Mouse (Mus musculus): ENCODE measurements around the gene Slc9b1.
A peak's percentile ranks its signal among the peaks of the same experiment; 100 is the strongest.

Slc9b1 gene

GRCm38 (mm10) chr3:135347739-135348264 is at the start of gene Slc9b1:
Gene Slc9b1, plus strand, starts transcription at chr3:135348029.
- DNase-seq (ENCODE audit: low spot score) = no peak

GRCm38 (mm10) chr3:135298560-135298959 is 49.3 kb upstream of the Slc9b1 start:
- DNase-seq (ENCODE audit: low spot score) = peak; percentile 64

DNA sequence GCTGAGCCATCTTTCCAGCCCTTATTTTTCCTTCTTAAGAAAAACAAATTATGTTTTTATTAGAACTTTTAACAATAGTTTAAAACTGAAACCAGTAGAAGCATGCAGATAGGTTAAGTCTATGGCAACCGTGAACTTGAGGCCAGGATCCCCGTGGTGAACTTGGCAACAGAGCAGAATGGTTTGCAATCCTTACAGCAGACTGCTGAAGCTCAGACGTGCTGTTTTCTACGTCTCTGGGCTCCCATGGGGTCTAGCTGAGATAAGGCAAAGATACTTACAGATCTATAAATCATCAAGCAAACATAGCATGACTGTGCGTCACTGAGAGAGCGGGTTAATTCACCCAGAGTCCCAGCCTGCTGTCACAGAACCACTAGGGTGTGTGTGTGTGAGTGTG is 47.7 kb upstream of the Slc9b1 start:
- no peak for DNase-seq (ENCODE audit: low spot score)

- DNase-seq (ENCODE audit: low spot score) = no peak
Measured at GRCm38 (mm10) chr3:135304060-135304459, 43.8 kb upstream of the Slc9b1 start.

GRCm38 (mm10) chr3:135304566-135304965 is 43.3 kb upstream of the Slc9b1 start:
- no peak for DNase-seq (ENCODE audit: low spot score)

DNA sequence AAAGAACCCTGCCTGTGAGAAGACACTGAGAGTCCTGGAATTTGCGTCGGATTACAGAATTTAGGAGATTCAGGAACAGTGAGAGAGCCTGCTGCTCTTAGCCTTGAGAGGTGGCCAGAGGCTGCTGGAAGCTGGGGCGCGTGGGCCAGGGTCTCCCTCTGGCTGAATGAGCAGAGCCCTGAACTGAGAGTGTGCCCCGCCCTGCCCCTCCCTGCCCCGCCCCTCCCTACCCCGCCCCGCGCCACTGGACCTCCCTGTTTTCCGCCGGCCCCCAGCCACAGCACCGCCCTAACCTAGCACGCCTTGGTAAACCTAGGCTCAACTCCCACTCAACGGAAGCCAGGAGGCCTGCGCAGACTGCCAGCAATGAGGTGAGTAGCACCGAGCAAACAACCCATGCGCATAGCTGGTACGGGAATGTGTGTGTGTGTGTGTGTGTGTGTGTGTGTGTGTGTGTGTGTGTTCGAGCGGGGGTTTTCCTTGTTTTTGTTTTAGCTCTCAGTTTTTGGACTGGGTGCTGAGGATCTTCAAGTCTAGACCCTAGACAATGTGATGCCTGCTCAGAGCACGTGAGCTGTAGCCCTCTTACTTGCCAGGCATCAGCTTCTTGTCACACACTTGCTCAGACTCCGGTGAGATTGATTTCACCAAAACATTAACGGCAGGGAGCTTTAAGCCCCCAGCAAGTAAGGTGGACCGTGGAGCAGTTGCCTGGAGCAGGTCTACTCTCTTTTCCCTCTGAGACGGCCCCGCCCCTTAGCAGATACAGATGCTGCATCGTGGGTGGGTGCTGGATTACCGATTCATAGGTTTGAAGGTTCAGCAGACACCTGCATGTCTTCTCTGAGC is 40.2 kb upstream of the Slc9b1 start, which contains the start of gene Slc9b2:
Gene Slc9b2, plus strand, starts transcription at position 290 of the 849 bp plus-strand sequence.
- DNase-seq (ENCODE audit: low spot score) = peak; percentile 53

GRCm38 (mm10) chr3:135312916-135313491 is 34.8 kb upstream of the Slc9b1 start:
- no peak for DNase-seq (ENCODE audit: low spot score)

- no peak for DNase-seq (ENCODE audit: low spot score)
Measured at GRCm38 (mm10) chr3:135313727-135314126, 34.1 kb upstream of the Slc9b1 start.

GRCm38 (mm10) chr3:135314811-135315210 is 33.0 kb upstream of the Slc9b1 start:
- DNase-seq (ENCODE audit: low spot score) = no peak

DNA sequence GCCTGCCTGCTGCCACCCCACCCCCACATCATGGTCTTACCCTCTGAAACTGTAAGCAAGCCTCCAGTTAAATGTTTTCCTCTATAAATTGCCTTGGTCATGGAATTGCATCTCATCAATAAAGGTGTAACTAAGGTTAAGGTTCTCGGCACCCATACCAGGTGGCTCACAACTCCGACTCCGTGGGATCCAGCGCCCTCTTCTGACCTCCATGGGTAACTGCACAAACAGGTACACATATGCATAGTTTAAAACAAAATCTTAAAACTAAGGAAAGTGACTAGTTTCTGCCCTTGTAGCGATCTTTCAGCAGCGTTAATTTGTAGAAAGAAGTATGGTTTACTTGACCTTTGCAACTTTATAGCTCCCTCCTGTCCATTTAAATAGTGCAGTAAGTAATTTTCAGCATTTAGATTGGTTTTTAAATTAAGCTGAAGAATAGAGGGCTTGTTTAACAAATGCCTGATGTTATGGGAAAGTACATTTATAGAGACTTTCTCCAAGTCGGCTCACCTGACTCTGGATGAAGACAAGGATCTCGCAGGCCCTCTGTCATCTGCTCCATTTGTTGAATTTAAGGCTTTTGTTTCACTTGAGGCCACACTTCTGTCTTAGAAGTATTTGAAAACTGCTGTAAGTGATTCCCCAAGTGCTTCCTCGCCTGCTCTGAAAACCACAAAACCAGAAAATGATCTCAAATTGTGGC is 32.0 kb upstream of the Slc9b1 start:
- no peak for DNase-seq (ENCODE audit: low spot score)

DNA sequence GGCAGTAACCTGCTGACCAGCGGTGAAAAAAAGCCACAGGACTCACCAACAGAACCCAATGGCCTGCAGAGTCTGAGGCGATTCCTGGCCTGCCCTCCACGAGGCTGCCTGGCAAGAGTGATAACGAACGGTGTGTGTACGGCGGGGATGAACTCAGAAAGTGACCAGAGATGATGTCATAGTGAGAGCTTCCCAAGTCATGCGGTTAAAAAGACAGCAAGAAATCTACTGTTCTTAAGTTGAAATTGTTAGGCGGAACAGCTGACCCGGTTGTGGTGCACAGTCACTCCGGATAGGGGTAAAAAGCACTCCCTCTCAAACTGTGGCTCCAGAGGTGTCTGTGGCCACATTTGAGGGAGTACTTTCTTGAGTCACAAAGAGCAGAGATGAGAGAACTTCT is 29.5 kb upstream of the Slc9b1 start:
- DNase-seq (ENCODE audit: low spot score) = no peak

- no peak for DNase-seq (ENCODE audit: low spot score)
Measured at GRCm38 (mm10) chr3:135324354-135324753, 23.5 kb upstream of the Slc9b1 start.

DNA sequence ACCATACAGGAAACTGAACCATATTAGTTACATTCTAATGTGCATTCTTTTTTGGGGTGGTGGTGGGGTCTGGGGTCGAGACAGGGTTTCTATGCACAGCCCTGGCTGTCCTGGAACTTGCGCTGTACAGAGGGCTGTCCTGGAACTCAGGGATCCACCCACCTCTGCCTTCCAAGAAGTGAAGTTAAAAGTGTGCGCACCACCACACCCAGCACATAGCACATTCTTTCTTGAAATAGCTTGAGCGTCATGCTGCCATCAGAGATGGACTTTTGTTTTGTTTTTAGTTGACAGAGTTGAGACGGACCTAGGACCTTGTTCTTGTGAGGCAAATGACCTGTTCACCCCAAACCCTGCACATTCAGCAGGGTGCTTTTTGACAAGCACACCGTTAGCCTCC is 20.7 kb upstream of the Slc9b1 start:
- DNase-seq (ENCODE audit: low spot score) = no peak

DNA sequence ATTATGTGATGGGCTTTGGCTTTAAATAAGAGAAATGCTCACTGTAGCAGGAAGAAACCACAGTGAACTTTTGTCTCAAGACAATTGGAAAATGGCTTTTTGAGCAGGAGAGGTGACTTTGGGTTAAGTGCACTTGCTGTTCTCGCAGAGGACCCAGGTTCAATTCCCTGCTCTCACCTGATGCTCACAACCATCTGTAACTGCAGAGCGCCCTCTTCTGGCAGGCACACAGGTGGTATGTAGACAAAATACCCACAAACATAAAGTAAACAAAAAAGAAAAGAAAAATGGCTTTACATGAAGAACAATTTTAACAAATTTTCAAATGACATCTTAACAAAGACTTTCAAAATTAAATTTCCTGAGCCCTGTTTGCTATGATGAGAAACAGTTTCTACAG is 20.2 kb upstream of the Slc9b1 start:
- no peak for DNase-seq (ENCODE audit: low spot score)

GRCm38 (mm10) chr3:135328560-135328959 is 19.3 kb upstream of the Slc9b1 start:
- DNase-seq (ENCODE audit: low spot score) = peak; percentile 48

- DNase-seq (ENCODE audit: low spot score) = no peak
Measured at GRCm38 (mm10) chr3:135332691-135333090, 15.1 kb upstream of the Slc9b1 start.

- no peak for DNase-seq (ENCODE audit: low spot score)
Measured at GRCm38 (mm10) chr3:135333763-135334162, 14.1 kb upstream of the Slc9b1 start.

GRCm38 (mm10) chr3:135349022-135349421 is 1.2 kb downstream of the Slc9b1 start:
- DNase-seq (ENCODE audit: low spot score) = no peak

DNA sequence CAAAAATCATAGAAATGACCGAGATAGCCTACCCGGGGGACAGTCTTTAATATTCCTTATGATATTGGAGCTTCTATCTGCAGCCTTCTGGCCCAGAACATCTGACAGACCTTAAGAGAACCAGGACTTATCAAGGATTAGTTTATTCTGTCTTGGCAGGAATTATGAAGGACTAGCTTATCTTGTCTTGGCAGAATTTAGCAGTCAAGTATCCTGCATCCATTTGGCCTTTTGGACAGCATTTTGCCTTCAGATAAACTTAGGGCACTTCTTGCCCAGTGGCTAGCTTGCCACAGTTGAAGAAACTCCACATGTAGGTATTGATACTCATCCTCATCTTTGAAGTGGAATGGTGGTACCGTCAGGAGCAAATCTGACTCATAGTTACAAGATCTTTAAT is 4.0 kb downstream of the Slc9b1 start:
- no peak for DNase-seq (ENCODE audit: low spot score)

- DNase-seq (ENCODE audit: low spot score) = no peak
Measured at GRCm38 (mm10) chr3:135357394-135357793, 9.6 kb downstream of the Slc9b1 start.

- DNase-seq (ENCODE audit: low spot score) = no peak
Measured at GRCm38 (mm10) chr3:135375836-135376235, 28.0 kb downstream of the Slc9b1 start.

DNA sequence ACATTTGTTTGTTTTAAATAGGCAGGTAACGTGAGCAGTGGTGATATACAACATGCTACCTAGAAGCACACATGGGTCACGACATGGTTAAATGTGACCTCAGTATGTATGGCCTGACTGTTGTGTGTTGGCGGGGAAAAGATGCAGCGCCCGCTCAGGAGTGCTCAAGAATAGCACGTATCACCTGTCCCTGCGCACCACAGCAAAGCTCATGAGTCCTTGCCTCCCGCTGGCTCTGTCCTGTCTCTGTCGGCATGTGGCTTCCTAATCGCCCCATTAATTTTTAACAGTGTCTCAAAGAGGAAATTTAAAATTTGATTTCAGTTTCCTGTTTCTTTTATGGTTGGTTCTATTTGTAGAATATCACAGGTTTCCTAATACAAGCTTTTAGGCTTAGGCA is 29.6 kb downstream of the Slc9b1 start:
- DNase-seq (ENCODE audit: low spot score) = no peak

DNA sequence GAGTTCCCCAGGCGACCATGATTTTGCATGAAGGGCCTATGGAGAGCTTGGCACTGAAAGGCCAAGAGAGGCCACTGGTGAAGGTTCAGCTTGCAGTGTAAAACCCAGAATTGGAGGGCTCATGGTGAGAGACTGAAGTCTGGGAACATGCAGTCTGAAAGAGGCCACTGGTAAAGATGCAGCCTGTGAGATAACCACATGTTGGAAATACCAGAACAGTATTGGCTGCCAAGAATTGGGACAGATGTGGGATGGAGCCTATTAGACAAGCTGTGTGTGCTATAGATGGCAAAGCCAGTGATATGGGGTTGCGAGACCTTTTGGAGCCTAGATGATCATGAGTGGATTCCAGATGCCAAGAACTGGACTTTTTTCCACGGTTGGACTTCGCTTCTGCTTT is 32.0 kb downstream of the Slc9b1 start:
- DNase-seq (ENCODE audit: low spot score) = no peak

All from urinary bladder, postnatal 14 days (tissue).